Mouse (Mus musculus): ENCODE measurements at regions not wholly inside any gene's neighbourhood (a gene's known extent, or its start where the extent isn't known, plus 50 kb on each side); places are given as distances from the start of the nearest gene placed in this dataset.

- Histone ChIP-seq H3K27ac (no peak overlapping the region), H3K27me3 (replicated peaks) (no peaks in the 10 kb centered on the region), H3K9me3 (no peaks in the 10 kb centered on the region), H3K4me1 (no peaks in the 10 kb centered on the region), H3K4me2 (no peak overlapping the region), H3K36me3 (no peaks in the 10 kb centered on the region), H3K4me3 (replicated peaks) (no peak overlapping the region), H3K9ac (no peak overlapping the region)
- ATAC-seq (ENCODE audit: insufficient read depth, low FRiP score, low read depth) = no peak
- 65% methylated on average over 3 of the region's 3 CpGs for WGBS
These were observed 468.9 kb downstream of the Rnf144a start for GRCm38 (mm10) chr12:25946121-25946520.

GRCm38 (mm10) chr12:25938856-25939255 lies 476.2 kb downstream of the Rnf144a start:
- ATAC-seq (ENCODE audit: insufficient read depth, low FRiP score, low read depth) = no peak
- H3K36me3 ChIP-seq = no peaks in the 10 kb centered on the region
- no peaks in the 10 kb centered on the region for H3K27me3 ChIP-seq (replicated peaks)
- H3K27ac ChIP-seq = no peak overlapping the region
- WGBS = 73% methylated on average over 6 of the region's 6 CpGs
- H3K4me2 ChIP-seq = no peak overlapping the region
- no peaks in the 10 kb centered on the region for H3K9me3 ChIP-seq
- H3K4me1 ChIP-seq = no peaks in the 10 kb centered on the region
- H3K9ac ChIP-seq = no peak overlapping the region
- H3K4me3 ChIP-seq (replicated peaks) = no peak overlapping the region

- no peaks in the 10 kb centered on the region for H3K36me3 ChIP-seq
- no peak for ATAC-seq (ENCODE audit: insufficient read depth, low FRiP score, low read depth)
- no peaks in the 10 kb centered on the region for H3K9me3 ChIP-seq
- no peak overlapping the region for H3K4me2 ChIP-seq
- H3K4me1 ChIP-seq = no peaks in the 10 kb centered on the region
- no peak overlapping the region for H3K27ac ChIP-seq
- H3K27me3 ChIP-seq (replicated peaks) = no peaks in the 10 kb centered on the region
- WGBS = 72% methylated on average over 5 of the region's 5 CpGs
- no peak overlapping the region for H3K4me3 ChIP-seq (replicated peaks)
- no peak overlapping the region for H3K9ac ChIP-seq
These were observed 480.1 kb downstream of the Rnf144a start for GRCm38 (mm10) chr12:25934946-25935345.

- Histone ChIP-seq H3K36me3 (no peaks in the 10 kb centered on the region), H3K9me3 (no peaks in the 10 kb centered on the region), H3K4me3 (replicated peaks) (no peak overlapping the region), H3K4me2 (no peak overlapping the region), H3K9ac (no peak overlapping the region), H3K4me1 (no peaks in the 10 kb centered on the region), H3K27me3 (replicated peaks) (no peaks in the 10 kb centered on the region), H3K27ac (no peak overlapping the region)
- WGBS = 91% methylated on average over 3 of the region's 3 CpGs
- no peak for ATAC-seq (ENCODE audit: insufficient read depth, low FRiP score, low read depth)
These were observed 480.5 kb downstream of the Rnf144a start for GRCm38 (mm10) chr12:25934526-25934925.

GRCm38 (mm10) chr12:25926367-25926766 lies 488.7 kb downstream of the Rnf144a start:
- no peaks in the 10 kb centered on the region for H3K4me1 ChIP-seq
- no peak overlapping the region for H3K27ac ChIP-seq
- 54% methylated on average over 5 of the region's 5 CpGs for WGBS
- no peaks in the 10 kb centered on the region for H3K36me3 ChIP-seq
- no peak overlapping the region for H3K9ac ChIP-seq
- no peak overlapping the region for H3K4me3 ChIP-seq (replicated peaks)
- ATAC-seq (ENCODE audit: insufficient read depth, low FRiP score, low read depth) = no peak
- H3K9me3 ChIP-seq = no peaks in the 10 kb centered on the region
- H3K27me3 ChIP-seq (replicated peaks) = no peaks in the 10 kb centered on the region
- H3K4me2 ChIP-seq = no peak overlapping the region

GRCm38 (mm10) chr12:25924526-25924925 lies 490.5 kb downstream of the Rnf144a start:
- ATAC-seq (ENCODE audit: insufficient read depth, low FRiP score, low read depth) = no peak
- no peaks in the 10 kb centered on the region for H3K9me3 ChIP-seq
- H3K27ac ChIP-seq = no peak overlapping the region
- 75% methylated on average over 9 of the region's 9 CpGs for WGBS
- H3K9ac ChIP-seq = no peak overlapping the region
- H3K4me2 ChIP-seq = no peak overlapping the region
- H3K4me1 ChIP-seq = no peaks in the 10 kb centered on the region
- no peaks in the 10 kb centered on the region for H3K27me3 ChIP-seq (replicated peaks)
- no peaks in the 10 kb centered on the region for H3K36me3 ChIP-seq
- no peak overlapping the region for H3K4me3 ChIP-seq (replicated peaks)

GRCm38 (mm10) chr12:25923772-25924171 lies 491.3 kb downstream of the Rnf144a start:
- Histone ChIP-seq H3K27ac (no peak overlapping the region), H3K4me2 (no peak overlapping the region), H3K4me1 (no peaks in the 10 kb centered on the region), H3K4me3 (replicated peaks) (no peak overlapping the region), H3K27me3 (replicated peaks) (no peaks in the 10 kb centered on the region), H3K9ac (no peak overlapping the region), H3K36me3 (no peaks in the 10 kb centered on the region), H3K9me3 (no peaks in the 10 kb centered on the region)
- 91% methylated on average over 1 of the region's 1 CpGs for WGBS
- no peak for ATAC-seq (ENCODE audit: insufficient read depth, low FRiP score, low read depth)

GRCm38 (mm10) chr12:25905614-25906013 lies 509.4 kb downstream of the Rnf144a start:
- 79% methylated on average over 1 of the region's 1 CpGs for WGBS
- H3K27me3 ChIP-seq (replicated peaks) = no peaks in the 10 kb centered on the region
- H3K9me3 ChIP-seq = no peaks in the 10 kb centered on the region
- H3K27ac ChIP-seq = no peak overlapping the region
- H3K36me3 ChIP-seq = no peaks in the 10 kb centered on the region
- H3K4me3 ChIP-seq (replicated peaks) = no peak overlapping the region
- no peak for ATAC-seq (ENCODE audit: insufficient read depth, low FRiP score, low read depth)
- no peak overlapping the region for H3K9ac ChIP-seq
- H3K4me2 ChIP-seq = no peak overlapping the region
- H3K4me1 ChIP-seq = no peaks in the 10 kb centered on the region

- no peaks in the 10 kb centered on the region for H3K4me1 ChIP-seq
- H3K4me2 ChIP-seq = no peak overlapping the region
- H3K27ac ChIP-seq = no peak overlapping the region
- H3K27me3 ChIP-seq (replicated peaks) = no peaks in the 10 kb centered on the region
- no peak overlapping the region for H3K4me3 ChIP-seq (replicated peaks)
- 53% methylated on average over 3 of the region's 3 CpGs for WGBS
- no peaks in the 10 kb centered on the region for H3K36me3 ChIP-seq
- H3K9ac ChIP-seq = no peak overlapping the region
- H3K9me3 ChIP-seq = no peaks in the 10 kb centered on the region
- ATAC-seq (ENCODE audit: insufficient read depth, low FRiP score, low read depth) = no peak
These were observed 518.5 kb downstream of the Rnf144a start for GRCm38 (mm10) chr12:25896543-25896942.

- ATAC-seq (ENCODE audit: insufficient read depth, low FRiP score, low read depth) = no peak
- Histone ChIP-seq H3K9me3 (no peaks in the 10 kb centered on the region), H3K4me2 (no peak overlapping the region), H3K4me3 (replicated peaks) (no peak overlapping the region), H3K36me3 (no peaks in the 10 kb centered on the region), H3K4me1 (no peaks in the 10 kb centered on the region), H3K9ac (no peak overlapping the region), H3K27ac (no peak overlapping the region), H3K27me3 (replicated peaks) (no peaks in the 10 kb centered on the region)
- WGBS = 30% methylated on average over 1 of the region's 1 CpGs
These were observed 519.4 kb downstream of the Rnf144a start for GRCm38 (mm10) chr12:25895691-25896090.

- Histone ChIP-seq H3K4me1 (no peaks in the 10 kb centered on the region), H3K9me3 (no peaks in the 10 kb centered on the region), H3K4me3 (replicated peaks) (no peak overlapping the region), H3K9ac (no peak overlapping the region), H3K36me3 (no peaks in the 10 kb centered on the region), H3K27me3 (replicated peaks) (no peaks in the 10 kb centered on the region), H3K27ac (no peak overlapping the region), H3K4me2 (no peak overlapping the region)
- WGBS = 48% methylated on average over 4 of the region's 4 CpGs
- no peak for ATAC-seq (ENCODE audit: insufficient read depth, low FRiP score, low read depth)
These were observed 523.5 kb downstream of the Rnf144a start for GRCm38 (mm10) chr12:25891391-25892167.

GRCm38 (mm10) chr12:25890722-25891121 lies 524.3 kb downstream of the Rnf144a start:
- Histone ChIP-seq H3K4me3 (replicated peaks) (no peak overlapping the region), H3K4me2 (no peak overlapping the region), H3K9me3 (no peaks in the 10 kb centered on the region), H3K36me3 (no peaks in the 10 kb centered on the region), H3K27me3 (replicated peaks) (no peaks in the 10 kb centered on the region), H3K4me1 (no peaks in the 10 kb centered on the region), H3K9ac (no peak overlapping the region), H3K27ac (no peak overlapping the region)
- ATAC-seq (ENCODE audit: insufficient read depth, low FRiP score, low read depth) = no peak
- whole genome bisulfite sequencing = 81% methylated on average over 1 of the region's 1 CpGs

GRCm38 (mm10) chr12:25883771-25884171 lies 531.3 kb downstream of the Rnf144a start:
- no peak overlapping the region for H3K4me2 ChIP-seq
- no peak overlapping the region for H3K4me3 ChIP-seq (replicated peaks)
- H3K36me3 ChIP-seq = no peaks in the 10 kb centered on the region
- 68% methylated on average over 5 of the region's 5 CpGs for WGBS
- H3K27ac ChIP-seq = no peak overlapping the region
- no peak for ATAC-seq (ENCODE audit: insufficient read depth, low FRiP score, low read depth)
- no peak overlapping the region for H3K9ac ChIP-seq
- no peaks in the 10 kb centered on the region for H3K27me3 ChIP-seq (replicated peaks)
- H3K4me1 ChIP-seq = no peaks in the 10 kb centered on the region
- H3K9me3 ChIP-seq = no peaks in the 10 kb centered on the region
